In genomic region chr16:72665454-72665853, GRCm38 (mm10) we compare ENCODE assay signal across 9 mouse cellular contexts.
DNase-seq lines count a peak whose midpoint lies in the region; ATAC-seq and TF ChIP-seq lines count a peak whose summit lies in the region.
"Had no signal": no experiment of that assay in that cellular context is flagged by ENCODE, and none has a peak within 500 bp of the region (broad histone marks: within the 10 kb centered on the region; RNA-seq: fewer than 3 reads in every experiment).

No protein-coding gene starts in this region.

- H3K9ac ChIP-seq in heart, postnatal 0 days (replicated peaks; ENCODE audit: low read depth, low read length) = no peak overlapping the region
- 0 out of 2 replicates have a peak overlapping the region, but pooled peaks have one; percentile 14 for H3K9ac ChIP-seq in forebrain, embryonic 11.5 days (ENCODE audit: low read length)
- H3K9ac ChIP-seq in limb, embryonic 11.5 days (ENCODE audit: low read length) = no peak overlapping the region
- H3K9ac ChIP-seq in neural tube, embryonic 11.5 days (ENCODE audit: low read length) = 0 out of 2 replicates have a peak overlapping the region, but pooled peaks have one; percentile 15

- 70% methylated on average over 5 of the region's 5 CpGs for WGBS in heart, postnatal 0 days
- 58% methylated on average over 5 of the region's 5 CpGs for WGBS in forebrain, embryonic 11.5 days
- WGBS in limb, embryonic 11.5 days = 35% methylated on average over 5 of the region's 5 CpGs
- WGBS in neural tube, embryonic 11.5 days = 30% methylated on average over 5 of the region's 5 CpGs

- H3K27ac ChIP-seq in heart, postnatal 0 days (ENCODE audit: low read depth) = no peak overlapping the region
- H3K27ac ChIP-seq in forebrain, embryonic 11.5 days (ENCODE audit: low read depth, low read length) = no peak overlapping the region
- no peak overlapping the region for H3K27ac ChIP-seq in limb, embryonic 11.5 days (replicated peaks; ENCODE audit: low read depth, low read length)
- no peak overlapping the region for H3K27ac ChIP-seq in neural tube, embryonic 11.5 days (ENCODE audit: low read depth, low read length)

- H3K36me3 ChIP-seq in heart, postnatal 0 days (replicated peaks; ENCODE audit: control insufficient read depth, insufficient read depth, low read length) = no peaks in the 10 kb centered on the region
- no peaks in the 10 kb centered on the region for H3K36me3 ChIP-seq in forebrain, embryonic 11.5 days (ENCODE audit: control insufficient read depth, insufficient read depth, low read length)
- no peaks in the 10 kb centered on the region for H3K36me3 ChIP-seq in limb, embryonic 11.5 days (ENCODE audit: control insufficient read depth, insufficient read depth, low read length)
- no peaks in the 10 kb centered on the region for H3K36me3 ChIP-seq in neural tube, embryonic 11.5 days (ENCODE audit: control insufficient read depth, insufficient read depth, low read length)

- no peaks in the 10 kb centered on the region for H3K27me3 ChIP-seq in heart, postnatal 0 days (ENCODE audit: control insufficient read depth, insufficient read depth, low read length)
- no peaks in the 10 kb centered on the region for H3K27me3 ChIP-seq in forebrain, embryonic 11.5 days (ENCODE audit: control insufficient read depth, insufficient read depth, low read length)
- H3K27me3 ChIP-seq in limb, embryonic 11.5 days (ENCODE audit: control insufficient read depth, insufficient read depth, low read length) = no peaks in the 10 kb centered on the region
- no peaks in the 10 kb centered on the region for H3K27me3 ChIP-seq in neural tube, embryonic 11.5 days (ENCODE audit: control insufficient read depth, insufficient read depth, low read length)

- no peak for DNase-seq in heart, postnatal 0 days (ENCODE audit: low spot score)
- no peak for DNase-seq in heart, adult 9 months (ENCODE audit: low spot score in 2 of 2)
- no peak for DNase-seq in forebrain, embryonic 11.5 days (ENCODE audit: low spot score)
- no peak for DNase-seq in limb, embryonic 11.5 days (ENCODE audit: low spot score)
- no peak for DNase-seq in neural tube, embryonic 11.5 days (ENCODE audit: low spot score)
- no peak for DNase-seq in yolk sac, embryonic 10.5 days (ENCODE audit: low spot score)
- DNase-seq: adrenal gland, adult 8-10 months had no signal

- ATAC-seq in heart, postnatal 0 days (ENCODE audit: insufficient read depth, low read depth) = no peak
- ATAC-seq in forebrain, embryonic 11.5 days (replicated peaks; ENCODE audit: low FRiP score) = no peak
- ATAC-seq in limb, embryonic 11.5 days (ENCODE audit: insufficient number of reproducible peaks, low FRiP score, low TSS enrichment, low read depth) = no peak
- ATAC-seq in neural tube, embryonic 11.5 days (ENCODE audit: insufficient read depth, low FRiP score, low TSS enrichment) = no peak
- no peak for ATAC-seq in cerebellum, adult (ENCODE audit: insufficient number of reproducible peaks, low FRiP score, low TSS enrichment)
- no peak for ATAC-seq in erythroblast, adult 5-6 weeks (replicated peaks; ENCODE audit: low FRiP score, poor library complexity, severe bottlenecking)

- no peak for TF ChIP-seq CTCF in heart, postnatal 0 days (IDR thresholded peaks at IDR 0.05; ENCODE audit: low read depth)

- 0 out of 2 replicates have a peak, but pooled peaks cover 4% of the 10 kb centered on the region for H3K4me1 ChIP-seq in heart, postnatal 0 days (ENCODE audit: control insufficient read depth, insufficient read depth)
- H3K4me1 ChIP-seq in forebrain, embryonic 11.5 days (replicated peaks; ENCODE audit: control insufficient read depth, insufficient read depth, low read length) = no peaks in the 10 kb centered on the region
- H3K4me1 ChIP-seq in limb, embryonic 11.5 days (ENCODE audit: control insufficient read depth, insufficient read depth, low read length) = peaks cover 14% of the 10 kb centered on the region; the same call in 1 of the 2 replicates
- peaks cover 5% of the 10 kb centered on the region; the same call in 1 of the 2 replicates for H3K4me1 ChIP-seq in neural tube, embryonic 11.5 days (ENCODE audit: control insufficient read depth, insufficient read depth, low read length)

- H3K4me3 ChIP-seq in heart, postnatal 0 days (ENCODE audit: low read depth, low read length) = no peak overlapping the region
- H3K4me3 ChIP-seq in forebrain, embryonic 11.5 days (ENCODE audit: low read depth, low read length) = no peak overlapping the region; the same call in none of the 2 replicates
- H3K4me3 ChIP-seq in limb, embryonic 11.5 days (ENCODE audit: low read depth, low read length) = peak overlapping the region; percentile 79
- peak overlapping the region; percentile 91 for H3K4me3 ChIP-seq in neural tube, embryonic 11.5 days (ENCODE audit: low read depth, low read length)

- no peak for TF ChIP-seq EP300 in heart, postnatal 0 days (IDR thresholded peaks at IDR 0.05; ENCODE audit: low read depth)

- peak overlapping the region; percentile 96; the same call in 1 of the 2 replicates for H3K4me2 ChIP-seq in heart, postnatal 0 days (ENCODE audit: low read depth, low read length)
- H3K4me2 ChIP-seq in forebrain, embryonic 11.5 days (ENCODE audit: low read depth, low read length, severe bottlenecking) = peak overlapping the region; percentile 32; the same call in 1 of the 2 replicates
- H3K4me2 ChIP-seq in limb, embryonic 11.5 days (ENCODE audit: low read depth, severe bottlenecking) = peak overlapping the region; percentile 67
- peak overlapping the region; percentile 72 for H3K4me2 ChIP-seq in neural tube, embryonic 11.5 days (ENCODE audit: low read depth)

- H3K9me3 ChIP-seq in heart, postnatal 0 days (replicated peaks; ENCODE audit: control insufficient read depth, low read length) = no peaks in the 10 kb centered on the region
- H3K9me3 ChIP-seq in forebrain, embryonic 11.5 days (ENCODE audit: control insufficient read depth, low read length) = no peaks in the 10 kb centered on the region
- H3K9me3 ChIP-seq in limb, embryonic 11.5 days (ENCODE audit: control insufficient read depth, low read length) = no peaks in the 10 kb centered on the region
- H3K9me3 ChIP-seq in neural tube, embryonic 11.5 days (ENCODE audit: control insufficient read depth, low read length) = no peaks in the 10 kb centered on the region

Comparison
In these comparisons a context has a peak if more than half of its experiments do, and no peak if none do; other contexts are left out.
1. H3K4me2 ChIP-seq: peak in every context shown above with its lines; median percentile 96 in heart, postnatal 0 days; 72 in neural tube, embryonic 11.5 days; 67 in limb, embryonic 11.5 days; 32 in forebrain, embryonic 11.5 days.
2. H3K4me3 ChIP-seq: peak in limb, embryonic 11.5 days (single experiment) and neural tube, embryonic 11.5 days (single experiment); none in heart, postnatal 0 days (single experiment) and forebrain, embryonic 11.5 days (single experiment).
3. H3K9ac ChIP-seq: peak in forebrain, embryonic 11.5 days (single experiment) and neural tube, embryonic 11.5 days (single experiment); none in heart, postnatal 0 days (single experiment) and limb, embryonic 11.5 days (single experiment).